Mouse (Mus musculus) skeletal muscle tissue, postnatal 0 days (tissue): Measurements from ENCODE around the gene Lyrm9. TPM values are rescaled to one million over a fixed set of nuclear protein-coding genes. Genes with fewer than 3 reads are reported as not detected.

ENCODE experiments used
- polyA plus RNA-seq: library from polyadenylated mRNA; unstranded; fragments of >200 nt; fragmentation: Nextera tagmentation; extraction: Ambion mirVana; gene quantifications from 2 replicates; pipeline ENCODE4 v1.2.1, GENCODE M21; 2015

Lyrm9 gene
- polyA plus RNA-seq, result 15.1 and 23.0 TPM in 2 replicates

GRCm38 (mm10) chr11:78826442-78827013 lies at the start of gene Lyrm9:
Gene Lyrm9, plus strand, starts transcription at chr11:78826584.

Other genes starting within 250 kb of the Lyrm9 start
- gene Nlk, start 129.2 kb upstream of the Lyrm9 start, polyA plus RNA-seq, result 3.9 and 4.9 TPM in 2 replicates
- gene Ccnq, start 74.9 kb upstream of the Lyrm9 start, polyA plus RNA-seq, result 28.7 and 31.5 TPM in 2 replicates
- 0.99 and 1.5 TPM in 2 replicates for gene Nos2, start 94.2 kb downstream of the Lyrm9 start, polyA plus RNA-seq
- gene Lgals9, start 158.4 kb downstream of the Lyrm9 start, polyA plus RNA-seq, result 51.2 and 62.3 TPM in 2 replicates